Mouse (Mus musculus) naive thymus-derived CD4-positive, alpha-beta T cell, adult 2 months (primary cell): Measurements from ENCODE around the gene Zfp672.
A peak's percentile ranks its signal among the peaks of the same experiment; 100 is the strongest.
"Not testable (repeated sequence)": the region's sequence is repeated elsewhere in the genome, so short reads cannot be mapped to it uniquely, and the experiment has no call there.

Experiments used
- DNase-seq: peaks from one replicate; pipeline ENCODE4 v3.0.0-alpha.2; 2011; ENCODE audit warnings: low read depth

Zfp672 gene

DNA sequence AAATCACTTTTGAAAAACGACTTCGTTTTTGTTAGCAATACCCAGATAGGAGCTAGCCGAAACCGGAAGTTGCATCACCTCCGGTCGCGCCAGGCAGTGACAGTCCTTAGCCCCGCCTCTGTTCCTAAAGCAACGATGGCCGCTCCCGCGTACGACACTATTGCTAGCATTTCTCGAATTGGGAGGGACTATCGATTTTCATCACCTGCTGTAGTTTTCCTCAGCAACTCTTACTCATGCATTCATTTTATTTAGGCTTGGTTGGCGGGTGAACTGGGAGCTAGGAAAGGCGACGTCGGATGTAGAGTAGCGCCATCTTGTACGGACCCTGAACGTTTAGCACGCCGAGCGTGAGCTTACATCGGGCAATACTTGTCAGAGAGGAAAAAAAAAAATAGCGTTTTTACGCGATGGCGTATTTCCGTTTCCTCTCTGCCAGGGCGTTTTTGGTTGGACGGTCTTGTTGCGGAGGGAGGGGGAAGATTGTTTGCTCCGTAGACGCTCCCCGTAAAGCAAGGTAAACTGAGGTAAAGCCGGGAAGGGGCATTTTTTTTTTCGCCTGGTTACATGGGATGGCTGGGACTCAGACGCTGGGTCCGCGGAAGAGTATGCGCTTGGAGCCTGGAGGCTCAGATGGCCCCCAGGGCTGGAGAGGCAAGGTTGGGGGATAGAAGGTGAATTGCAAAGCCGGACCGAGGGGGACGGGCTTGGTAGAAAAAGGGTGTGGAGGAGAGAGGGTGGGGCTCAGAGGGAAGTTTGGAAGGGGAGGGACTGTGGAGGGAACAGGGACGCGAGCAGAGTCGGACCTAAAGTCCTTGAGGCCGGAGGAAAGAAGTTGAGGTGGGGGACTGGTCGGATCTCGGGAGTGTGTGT, at the start of gene Zfp672, which contains the start of gene Sh3bp5l:
Gene Zfp672 (minus strand): TSS at position 64 of the 873 bp plus-strand sequence.
Gene Sh3bp5l (plus strand): TSS at position 449 of the 873 bp plus-strand sequence.
- peak; percentile 95 for DNase-seq

GRCm38 (mm10) chr11:58379516-58379915, 49.4 kb upstream of the Zfp672 start:
- no peak for DNase-seq

DNA sequence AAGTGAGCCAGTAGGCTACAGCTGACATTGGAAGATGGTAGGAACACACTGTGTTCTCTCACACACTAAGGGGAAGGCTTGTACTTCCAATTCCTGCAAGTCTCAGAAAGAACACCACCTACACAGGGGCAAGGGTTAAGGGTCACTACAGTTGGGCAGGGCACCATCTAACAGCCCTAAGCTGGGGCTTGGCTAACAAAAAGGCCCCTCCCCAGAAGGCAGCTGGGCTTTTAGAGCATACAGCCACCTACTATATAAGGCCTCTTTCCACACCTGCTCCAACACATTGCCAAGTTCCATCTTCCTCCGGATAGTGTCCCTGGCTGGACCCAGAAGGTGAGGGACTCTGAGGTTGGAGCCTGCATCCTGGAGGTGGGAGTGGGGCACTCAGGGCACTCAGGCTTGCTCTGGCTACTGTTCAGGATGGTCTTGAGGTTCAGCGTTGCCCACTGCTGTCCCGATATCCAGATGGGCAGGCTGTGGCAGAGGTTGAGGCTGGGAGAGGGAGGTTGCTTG, 48.7 kb upstream of the Zfp672 start, which contains the start of gene Lypd8:
Gene Lypd8 (plus strand): TSS at position 281 of the 516 bp plus-strand sequence.
- no peak for DNase-seq

DNA sequence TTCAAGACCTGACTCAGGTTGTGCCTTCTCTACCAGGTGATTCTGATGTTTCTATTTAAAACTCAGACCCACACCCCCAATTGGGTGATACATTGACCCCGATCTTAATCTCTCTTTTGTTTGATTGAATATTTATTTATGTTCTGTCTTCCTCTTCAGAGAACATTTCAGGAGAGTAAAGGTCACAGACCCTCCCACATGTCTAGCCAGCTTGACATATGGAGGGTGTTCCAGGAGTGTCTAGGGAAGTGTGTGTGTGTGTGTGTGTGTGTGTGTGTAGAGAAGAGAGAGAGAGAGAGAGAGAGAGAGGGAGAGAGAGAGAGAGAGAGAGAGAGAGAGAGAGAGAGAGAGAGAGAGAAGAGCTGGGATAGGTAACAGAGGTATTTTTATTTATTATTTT, 47.5 kb upstream of the Zfp672 start:
- DNase-seq, result no peak

DNA sequence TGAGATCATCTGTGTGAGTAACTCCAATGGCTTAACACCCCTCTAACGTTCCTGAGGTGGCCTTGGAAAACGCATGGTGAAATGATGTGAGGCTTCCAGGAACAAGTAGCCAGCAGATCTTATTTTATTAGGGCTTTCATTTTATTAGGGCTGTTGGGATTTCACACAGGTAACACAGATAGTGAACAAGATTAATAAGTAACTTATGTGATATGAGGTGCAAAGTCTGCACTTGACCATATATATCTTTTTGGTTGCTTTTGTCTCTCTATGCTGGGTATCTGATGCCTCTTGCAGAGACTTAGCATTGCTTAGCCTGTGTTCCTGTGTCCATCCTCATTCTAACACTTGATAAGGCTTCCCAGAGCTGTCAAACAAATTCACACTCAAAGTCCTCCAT, 47.1 kb upstream of the Zfp672 start:
- DNase-seq, result no peak

DNA sequence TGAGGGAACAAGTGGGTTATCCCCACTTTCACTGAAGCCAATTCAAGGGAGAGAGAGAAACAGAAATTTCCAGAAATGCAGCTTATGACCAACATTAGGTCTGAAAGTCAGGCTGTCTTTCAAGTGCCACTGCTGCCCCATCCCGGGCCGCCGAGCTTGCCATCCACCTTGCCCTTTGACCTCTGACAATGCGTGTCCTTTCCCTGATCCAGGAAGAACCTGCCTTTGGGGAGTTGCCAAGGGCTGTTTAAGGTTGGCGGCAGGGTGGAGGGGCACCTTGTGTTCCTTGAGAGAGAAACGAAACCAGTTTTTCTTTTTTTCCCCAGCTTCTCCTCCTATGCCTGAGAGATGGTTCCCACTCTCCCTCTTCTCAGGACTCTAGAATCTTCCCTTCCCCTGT, 36.1 kb upstream of the Zfp672 start:
- DNase-seq, result not testable (repeated sequence)

DNA sequence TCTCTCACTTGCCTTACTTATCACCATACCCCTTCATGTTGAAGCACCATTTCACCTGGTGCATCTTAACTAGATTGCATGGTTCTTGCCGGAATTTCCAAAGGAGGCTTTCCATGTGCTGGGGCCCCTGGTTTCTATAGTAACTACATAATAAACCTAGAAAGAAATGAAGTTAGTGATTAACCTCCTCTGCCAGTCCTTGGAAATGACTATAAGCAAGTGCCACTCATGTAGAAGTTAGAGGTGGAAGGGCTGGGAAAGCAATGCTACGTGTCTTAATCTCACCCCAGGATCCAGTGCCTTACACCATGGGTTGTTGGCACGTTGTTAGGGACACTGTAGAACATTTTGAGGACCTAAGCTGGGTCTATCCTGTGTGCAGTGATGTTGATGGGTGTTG, 34.3 kb upstream of the Zfp672 start:
- DNase-seq, result no peak

GRCm38 (mm10) chr11:58362562-58362961, 32.4 kb upstream of the Zfp672 start:
- not testable (repeated sequence) for DNase-seq

DNA sequence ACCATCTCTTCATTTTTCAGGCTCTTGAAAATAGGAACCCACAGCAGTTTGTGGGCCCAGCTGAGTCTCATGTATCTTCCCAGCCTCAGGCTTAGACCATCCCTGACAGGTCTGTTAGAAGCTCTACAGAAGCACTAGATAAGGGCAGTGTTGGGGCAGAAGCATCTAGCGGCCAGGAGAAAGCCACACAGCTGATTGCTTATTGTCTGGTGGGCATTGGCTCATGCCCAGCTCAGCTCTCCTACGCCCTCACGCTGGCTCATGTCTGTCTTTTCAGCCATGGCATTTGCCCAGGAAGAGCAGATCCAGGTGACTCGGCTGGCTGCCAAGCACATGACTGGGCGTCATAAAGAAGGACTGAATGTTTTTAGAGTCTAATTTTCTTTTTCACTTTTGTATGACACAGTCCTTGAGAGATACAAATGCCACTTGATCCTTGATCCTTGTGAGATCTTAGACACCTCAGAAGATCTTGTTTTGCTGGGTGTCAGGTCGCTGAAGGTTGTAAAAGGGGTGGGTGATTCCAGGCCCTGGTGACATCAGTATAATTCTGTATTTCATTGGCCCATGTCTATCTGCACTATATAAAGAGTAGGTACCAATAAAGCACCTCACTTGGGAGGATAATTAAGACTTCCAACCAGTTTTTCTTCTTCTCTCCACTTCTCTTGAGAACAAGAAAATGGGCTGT, 27.9 kb upstream of the Zfp672 start:
- DNase-seq, result no peak

DNA sequence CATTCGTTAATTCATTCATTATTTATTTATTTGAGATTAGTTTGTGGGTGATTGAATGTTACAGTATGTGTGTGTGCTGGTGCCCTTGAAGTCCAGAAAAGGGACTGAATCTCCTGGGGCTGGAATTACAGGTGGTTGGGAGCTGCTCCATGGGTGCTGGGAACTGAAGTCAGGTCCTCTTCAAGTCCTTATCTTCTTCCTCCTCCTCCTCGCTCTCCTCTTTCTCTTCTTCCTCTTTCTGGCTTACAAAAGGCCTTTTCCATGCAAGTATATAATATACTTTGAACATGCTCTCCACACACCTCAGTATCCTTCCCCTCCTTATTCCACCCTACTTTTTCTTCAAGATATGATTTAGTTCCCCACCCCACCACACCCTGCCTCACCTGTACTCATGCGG, 26.9 kb upstream of the Zfp672 start:
- DNase-seq, result no peak

DNA sequence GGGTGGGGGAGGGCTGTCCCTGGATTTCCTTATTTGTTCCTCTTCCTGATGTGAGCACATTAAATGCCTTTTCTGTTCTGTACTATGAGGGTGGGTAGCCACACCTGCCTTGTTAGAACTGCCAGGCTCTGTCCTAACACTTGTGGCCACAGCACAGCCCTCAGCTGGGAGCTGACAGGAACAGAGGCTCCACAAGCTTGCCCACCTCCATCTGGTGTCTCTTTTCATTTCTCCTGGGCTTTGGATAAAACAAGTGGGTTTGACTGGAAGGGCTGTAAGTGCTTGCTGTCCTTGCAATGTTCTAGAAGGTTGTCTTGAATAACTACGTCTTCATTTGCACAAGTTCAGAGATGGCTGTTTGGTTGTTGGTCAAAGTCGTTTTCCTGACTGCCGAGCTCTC, 24.8 kb upstream of the Zfp672 start:
- DNase-seq, result no peak

GRCm38 (mm10) chr11:58354476-58354875, 24.3 kb upstream of the Zfp672 start:
- DNase-seq, result no peak

DNA sequence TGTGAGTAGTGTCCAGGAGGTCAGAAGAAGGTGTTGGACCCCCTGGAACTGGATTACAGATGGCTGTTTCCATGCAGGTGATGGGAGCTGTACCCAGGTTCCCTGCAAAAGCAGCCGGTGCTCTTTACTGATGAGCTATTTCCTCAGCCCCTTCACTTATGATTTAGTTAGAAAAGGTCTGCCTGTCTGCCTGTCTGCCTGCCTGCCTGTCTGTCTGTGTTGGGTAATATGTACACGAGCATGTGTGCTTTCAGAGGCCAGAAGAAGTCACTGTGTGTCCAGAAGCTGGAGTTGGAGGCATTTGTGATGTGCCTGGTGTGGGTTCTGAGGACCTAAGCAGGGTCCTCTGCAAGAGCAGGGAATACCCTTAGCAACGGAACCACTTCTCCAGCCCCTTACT, 23.6 kb upstream of the Zfp672 start:
- DNase-seq, result no peak

GRCm38 (mm10) chr11:58352681-58353548, 22.8 kb upstream of the Zfp672 start:
- no peak for DNase-seq

DNA sequence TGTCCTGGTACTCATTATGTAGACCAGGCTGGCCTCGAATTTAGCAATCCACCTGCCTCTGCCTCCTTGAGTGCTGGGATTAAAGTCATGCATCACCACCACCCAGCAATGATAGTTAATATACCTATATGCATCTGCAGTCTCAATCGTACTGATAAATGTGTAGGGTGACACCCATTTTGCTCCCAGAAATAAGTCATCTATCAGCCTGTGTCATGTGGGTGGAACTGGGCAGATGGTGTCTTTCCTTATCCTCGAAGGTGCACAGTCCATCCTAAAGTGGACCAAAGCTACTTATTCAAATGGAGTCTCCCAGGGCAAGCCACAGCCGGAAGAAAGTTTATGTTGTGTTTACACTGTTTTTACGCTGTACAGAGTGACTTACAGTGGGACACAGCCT, 21.0 kb upstream of the Zfp672 start:
- no peak for DNase-seq

GRCm38 (mm10) chr11:58350628-58351027, 20.5 kb upstream of the Zfp672 start:
- no peak for DNase-seq

GRCm38 (mm10) chr11:58346745-58347144, 16.6 kb upstream of the Zfp672 start:
- DNase-seq, result no peak

- no peak for DNase-seq
These were observed 4.6 kb upstream of the Zfp672 start for GRCm38 (mm10) chr11:58334746-58335145.

- DNase-seq, result no peak
These were observed 1.4 kb upstream of the Zfp672 start for GRCm38 (mm10) chr11:58331546-58331945.

- no peak for DNase-seq
These were observed 983 bp upstream of the Zfp672 start for GRCm38 (mm10) chr11:58331149-58331495.

GRCm38 (mm10) chr11:58329906-58330275, 248 bp downstream of the Zfp672 start:
- DNase-seq, result no peak

DNA sequence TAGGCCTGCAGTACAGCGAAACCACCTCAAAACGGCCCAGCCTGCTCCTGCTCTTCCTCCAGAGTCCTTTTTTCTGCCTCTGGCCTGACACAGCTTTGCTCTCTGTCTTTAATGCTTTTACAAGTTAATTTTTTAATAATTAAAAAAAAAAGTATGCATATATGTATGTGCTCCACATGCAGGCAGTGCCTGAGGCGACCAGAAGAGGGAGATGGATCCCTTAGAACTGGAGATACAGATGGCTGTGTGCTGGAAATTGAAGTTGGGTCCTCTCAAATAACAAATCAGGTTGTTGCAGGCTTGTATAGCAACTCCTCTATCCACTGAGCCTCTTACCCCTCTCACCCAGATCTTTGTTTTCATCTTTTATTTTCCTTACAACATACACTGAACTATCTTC, 3.4 kb downstream of the Zfp672 start:
- DNase-seq, result peak; percentile 60
